Mouse (Mus musculus): ENCODE measurements around the gene Ovol1. TPM values are rescaled to one million over a fixed set of nuclear protein-coding genes. Genes with fewer than 3 reads are reported as not detected.

Gene Ovol1
- 0.04 and 0.05 TPM in 2 replicates for polyA plus RNA-seq (2012; rRNA removed)

DNA sequence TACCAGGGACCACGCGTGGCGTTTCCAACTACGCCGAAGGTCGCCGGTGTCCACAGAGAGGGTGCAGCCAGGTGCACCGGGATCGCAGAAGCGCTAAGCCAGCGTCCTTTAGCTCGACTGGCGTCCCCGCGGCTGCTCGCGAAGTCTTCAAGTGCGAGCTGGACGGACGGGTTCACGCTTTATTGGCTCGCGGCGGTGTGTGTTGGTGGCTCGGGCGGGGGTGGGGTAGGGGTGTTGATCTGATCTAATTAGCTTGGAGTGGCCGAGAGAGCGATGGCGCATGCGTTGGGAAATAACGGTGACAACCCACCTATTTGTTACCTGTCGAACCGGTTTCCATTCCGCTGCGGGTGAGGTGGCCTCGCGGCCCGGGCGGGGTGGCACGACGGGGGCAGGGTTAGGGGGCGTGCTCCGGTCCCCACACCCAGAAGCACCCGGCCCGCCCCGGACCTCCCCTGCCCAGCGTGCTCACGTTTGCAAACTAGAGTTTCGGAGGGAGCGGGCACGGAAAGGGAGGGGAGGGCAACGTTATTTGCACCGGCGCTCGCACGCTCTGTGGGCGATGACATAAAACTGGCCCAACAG, at the start of gene Ovol1:
Ovol1 (minus strand) TSS at position 190 of the 585 bp plus-strand sequence.

DNA sequence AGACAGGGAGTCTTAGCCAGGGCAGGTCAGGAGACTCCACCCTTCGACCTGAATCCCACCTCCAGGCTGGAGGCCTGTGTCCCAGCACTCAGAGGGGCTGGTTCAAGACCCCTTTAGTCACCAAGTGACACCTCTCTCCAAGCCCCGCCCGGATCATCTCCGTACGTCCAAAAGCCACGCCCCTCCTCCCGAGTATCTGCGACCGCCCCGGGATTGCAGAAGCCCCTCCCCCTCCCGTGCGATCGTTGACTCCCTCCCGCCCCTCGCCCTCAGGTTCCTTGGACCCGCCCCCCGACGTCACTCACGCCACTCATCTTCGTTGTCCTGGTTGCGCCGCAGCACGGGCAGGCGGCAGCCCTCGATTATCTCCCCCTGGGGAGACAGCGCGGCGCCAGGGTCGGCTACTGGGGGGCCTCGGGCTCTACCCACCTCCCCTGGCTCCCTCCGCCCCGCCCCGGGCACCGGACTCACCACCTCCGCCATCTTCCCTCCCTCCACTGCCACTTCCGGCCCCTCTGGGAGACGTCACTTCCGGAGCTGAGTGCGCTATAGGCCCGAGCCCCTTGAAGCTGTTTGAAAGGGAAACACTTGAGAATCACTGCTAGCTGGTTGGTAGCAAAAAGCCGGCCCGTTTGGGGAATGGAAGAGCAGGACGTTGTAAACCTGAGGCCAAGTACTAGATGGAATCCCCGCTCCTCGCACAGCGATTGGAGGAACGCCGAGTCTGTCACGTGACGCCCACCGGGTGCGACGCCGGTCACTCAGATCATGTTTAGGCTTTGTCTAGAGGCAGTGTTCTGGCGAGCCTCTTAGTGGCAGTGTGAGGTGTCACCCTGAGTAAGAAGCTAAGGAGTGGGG, 49.3 kb upstream of the Ovol1 start, which contains the start of gene Kat5:
Kat5 (minus strand) TSS at position 691 of the 858 bp plus-strand sequence.

DNA sequence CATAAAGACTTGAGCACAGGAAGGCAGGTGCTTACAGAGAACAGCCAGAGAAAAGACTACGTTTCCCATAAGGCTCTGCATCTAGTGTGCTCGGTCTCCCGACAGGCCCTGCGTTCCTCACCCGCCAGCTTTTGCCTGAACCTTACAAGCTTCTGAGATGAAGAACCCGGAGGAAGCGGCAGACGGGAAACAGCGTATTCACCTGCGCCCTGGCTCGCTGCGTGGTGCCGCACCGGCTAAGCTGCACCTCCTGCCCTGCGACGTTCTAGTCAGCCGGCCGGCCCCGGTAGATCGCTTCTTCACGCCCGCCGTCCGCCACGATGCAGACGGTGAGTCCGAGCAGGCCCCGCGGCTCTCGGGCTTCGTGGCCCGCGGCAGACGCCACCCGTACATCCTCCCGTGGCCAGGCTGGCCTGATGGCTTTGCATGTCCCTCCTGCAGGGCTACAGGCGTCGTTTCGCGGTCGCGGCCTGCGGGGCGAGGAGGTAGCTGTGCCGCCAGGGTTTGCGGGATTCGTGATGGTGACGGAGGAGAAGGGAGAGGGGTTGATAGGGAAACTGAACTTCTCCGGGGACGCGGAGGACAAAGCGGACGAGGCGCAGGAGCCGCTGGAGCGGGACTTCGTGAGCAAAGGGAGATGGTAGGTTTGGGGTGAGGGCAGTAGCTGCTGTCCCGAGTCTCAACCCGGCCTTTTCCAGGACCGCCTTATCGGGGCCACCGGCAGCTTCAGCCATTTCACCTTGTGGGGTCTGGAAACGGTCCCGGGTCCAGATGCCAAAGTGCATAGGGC, 41.5 kb upstream of the Ovol1 start, which contains the start of gene Rnaseh2c:
Rnaseh2c (plus strand) TSS at position 122 of the 790 bp plus-strand sequence.

DNA sequence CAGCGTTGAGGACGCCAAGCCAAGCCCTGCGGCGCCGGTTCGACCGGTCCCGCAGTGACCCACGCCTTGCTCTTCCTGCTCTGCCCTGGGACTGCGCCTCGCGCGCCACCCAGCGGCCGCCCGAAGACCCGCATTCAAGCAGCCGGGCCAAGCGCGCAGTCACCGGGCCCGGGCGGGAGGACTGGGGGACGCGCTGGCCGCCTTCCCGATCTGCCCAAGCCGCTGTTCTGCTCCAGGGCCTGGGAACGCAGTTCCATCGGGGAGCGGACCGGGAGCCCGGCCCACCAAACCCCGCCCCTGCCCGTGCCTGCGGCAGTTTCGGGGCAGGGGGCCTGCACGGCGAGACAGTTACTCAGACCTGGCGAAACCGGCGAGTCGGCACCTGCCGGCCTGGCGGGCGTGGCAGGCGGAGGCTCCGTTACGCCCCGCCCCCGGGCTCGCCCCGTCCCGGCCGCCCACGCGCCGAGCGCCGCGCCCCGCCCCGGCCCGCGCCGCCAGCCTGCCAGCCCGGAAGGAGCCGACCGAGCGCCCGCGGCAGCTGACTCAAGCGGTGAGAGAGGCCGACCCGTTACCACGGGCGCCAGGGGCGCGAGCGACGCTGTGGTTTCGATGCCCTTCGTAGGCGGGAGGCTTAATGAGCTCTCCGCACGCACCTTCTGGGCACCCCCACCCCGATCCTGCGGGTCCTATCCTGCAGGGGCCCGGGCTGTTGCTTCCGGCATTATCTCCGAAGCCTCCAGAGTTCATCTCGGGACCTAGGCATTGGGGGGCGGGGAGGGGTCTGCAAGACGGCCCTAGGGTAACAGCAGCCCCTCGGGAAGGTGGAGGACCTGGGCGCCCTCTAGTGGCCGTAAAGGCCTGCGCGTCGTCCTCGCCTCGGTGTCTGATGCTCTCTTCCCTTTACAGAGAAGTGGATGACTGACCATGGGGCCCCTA, 7.4 kb upstream of the Ovol1 start, which contains the start of gene Ap5b1:
Ap5b1 (plus strand) TSS at position 492 of the 936 bp plus-strand sequence.

DNA sequence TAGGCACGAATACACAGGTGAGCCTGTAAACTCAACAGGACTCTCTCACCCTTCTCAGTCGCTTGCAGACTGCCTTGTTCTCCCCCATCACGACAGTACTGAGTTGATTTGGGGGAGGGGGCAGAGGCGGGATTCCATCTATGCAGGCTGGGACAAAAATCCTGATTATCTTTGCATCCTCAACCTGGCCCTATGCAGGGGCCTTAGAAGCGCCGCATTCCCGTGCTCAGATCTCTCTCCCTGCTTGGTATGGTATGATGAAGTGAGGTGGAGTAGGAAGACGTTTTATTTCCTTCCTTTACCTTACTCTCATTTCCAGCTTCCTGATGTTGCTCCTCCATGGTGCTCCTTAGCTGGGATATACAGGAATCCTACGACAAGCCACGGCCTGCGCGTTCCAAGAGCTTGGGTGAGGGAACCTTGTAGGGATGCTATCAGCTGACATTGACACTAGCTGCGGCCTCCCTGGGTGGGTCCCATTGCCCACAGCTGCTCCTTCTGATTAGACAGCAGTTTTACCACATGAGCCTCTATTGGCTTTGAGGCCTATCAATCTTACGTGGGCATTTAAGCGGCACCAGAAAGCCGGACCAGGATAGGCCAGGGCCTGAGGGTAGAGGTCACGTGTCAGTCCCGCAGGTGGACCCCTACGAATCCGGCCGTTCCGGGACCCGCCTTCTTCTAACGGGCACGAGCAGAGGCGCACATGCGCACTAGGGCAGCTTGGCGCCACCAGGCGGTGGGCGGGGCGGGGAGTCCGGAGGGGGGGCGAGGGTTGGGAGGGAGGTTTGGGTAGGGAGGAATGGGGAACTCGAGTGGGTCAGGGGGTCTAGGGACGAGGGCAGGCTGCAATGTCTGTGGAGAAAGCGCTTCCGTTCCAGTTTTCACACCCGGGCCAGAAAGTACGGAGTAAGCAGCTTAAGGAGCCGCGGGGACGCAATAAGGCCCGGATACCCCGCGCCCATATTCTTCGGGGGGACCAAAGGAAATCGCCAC, 50.1 kb downstream of the Ovol1 start, which contains the start of gene Snx32:
Snx32 (minus strand) TSS at position 508 of the 996 bp plus-strand sequence.

DNA sequence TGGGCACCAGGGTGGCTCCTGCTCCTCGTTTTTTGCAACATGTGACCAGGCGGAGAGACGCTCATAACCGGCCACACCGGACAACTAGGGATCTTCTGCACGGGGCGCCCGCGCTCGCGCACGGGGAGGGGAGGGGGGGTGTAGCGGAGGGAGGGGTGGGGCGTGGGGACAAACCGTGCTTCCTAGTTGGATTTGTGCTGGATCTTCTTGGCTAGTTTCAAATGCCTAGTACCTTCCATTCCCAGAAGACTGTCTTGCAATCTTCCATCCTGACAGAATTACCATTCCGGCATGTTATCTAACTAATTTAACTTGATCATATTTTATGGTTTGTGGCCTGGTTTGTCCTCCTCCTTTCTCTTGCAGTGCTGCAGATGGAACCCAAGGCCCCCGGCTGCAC, 56.8 kb downstream of the Ovol1 start, which contains the start of gene 1700020D05Rik:
1700020D05Rik (minus strand) TSS at position 101 of the 400 bp plus-strand sequence.

Other genes starting within 250 kb of the Ovol1 start
- gene Catsper1, start 224.9 kb downstream of the Ovol1 start, polyA plus RNA-seq (2012; rRNA removed), result not detected in 2 replicates
- 0.26 and 0.34 TPM in 2 replicates for gene Cst6, start 211.1 kb downstream of the Ovol1 start, polyA plus RNA-seq (2012; rRNA removed)
- 14.5 and 15.1 TPM in 2 replicates for gene Eif1ad, start 193.9 kb downstream of the Ovol1 start, polyA plus RNA-seq (2012; rRNA removed)
- 88.4 and 89.0 TPM in 2 replicates for gene Banf1, start 193.5 kb downstream of the Ovol1 start, polyA plus RNA-seq (2012; rRNA removed)
- gene Sart1, start 171.9 kb downstream of the Ovol1 start, polyA plus RNA-seq (2012; rRNA removed), result 17.2 and 21.0 TPM in 2 replicates
- 0.08 and 0.10 TPM in 2 replicates for gene Tsga10ip, start 158.1 kb downstream of the Ovol1 start, polyA plus RNA-seq (2012; rRNA removed)
- gene Drap1, start 135.7 kb downstream of the Ovol1 start, polyA plus RNA-seq (2012; rRNA removed), result 58.1 and 59.6 TPM in 2 replicates
- 18.6 TPM in 2 replicates for gene AI837181, start 135.5 kb downstream of the Ovol1 start, polyA plus RNA-seq (2012; rRNA removed)
- gene Fosl1, start 113.1 kb downstream of the Ovol1 start, polyA plus RNA-seq (2012; rRNA removed), result not detected in 2 replicates
- gene Ccdc85b, start 102.8 kb downstream of the Ovol1 start, polyA plus RNA-seq (2012; rRNA removed), result 1.1 and 1.2 TPM in 2 replicates
- 28.7 and 31.9 TPM in 2 replicates for gene Fibp, start 100.0 kb downstream of the Ovol1 start, polyA plus RNA-seq (2012; rRNA removed)
- gene Ctsw, start 92.1 kb downstream of the Ovol1 start, polyA plus RNA-seq (2012; rRNA removed), result 0.58 and 0.87 TPM in 2 replicates
- 10.1 and 10.4 TPM in 2 replicates for gene Efemp2, start 86.7 kb downstream of the Ovol1 start, polyA plus RNA-seq (2012; rRNA removed)
- gene Mus81, start 72.2 kb downstream of the Ovol1 start, polyA plus RNA-seq (2012; rRNA removed), result 13.3 and 13.4 TPM in 2 replicates
- 367 and 388 TPM in 2 replicates for gene Cfl1, start 70.2 kb downstream of the Ovol1 start, polyA plus RNA-seq (2012; rRNA removed)
- gene 1700020D05Rik, start 56.9 kb downstream of the Ovol1 start, polyA plus RNA-seq (2012; rRNA removed), result 0.47 and 0.61 TPM in 2 replicates
- gene Snx32, start 50.1 kb downstream of the Ovol1 start, polyA plus RNA-seq (2012; rRNA removed), result 4.5 and 5.8 TPM in 2 replicates
- gene Ap5b1, start 7.4 kb upstream of the Ovol1 start, polyA plus RNA-seq (2012; rRNA removed), result 2.0 and 2.5 TPM in 2 replicates
- 55.8 and 61.9 TPM in 2 replicates for gene Rnaseh2c, start 41.2 kb upstream of the Ovol1 start, polyA plus RNA-seq (2012; rRNA removed)
- gene Kat5, start 49.6 kb upstream of the Ovol1 start, polyA plus RNA-seq (2012; rRNA removed), result 23.7 and 30.7 TPM in 2 replicates
- 16.8 and 17.9 TPM in 2 replicates for gene Rela, start 76.8 kb upstream of the Ovol1 start, polyA plus RNA-seq (2012; rRNA removed)
- 21.9 and 28.0 TPM in 2 replicates for gene Sipa1, start 103.1 kb upstream of the Ovol1 start, polyA plus RNA-seq (2012; rRNA removed)
- 14.1 and 14.8 TPM in 2 replicates for gene Map3k11, start 128.1 kb upstream of the Ovol1 start, polyA plus RNA-seq (2012; rRNA removed)
- gene Pcnx3, start 128.3 kb upstream of the Ovol1 start, polyA plus RNA-seq (2012; rRNA removed), result 12.6 and 16.7 TPM in 2 replicates
- gene Kcnk7, start 143.7 kb upstream of the Ovol1 start, polyA plus RNA-seq (2012; rRNA removed), result 0.02 TPM in 2 replicates
- gene Ehbp1l1, start 165.7 kb upstream of the Ovol1 start, polyA plus RNA-seq (2012; rRNA removed), result 46.5 and 51.9 TPM in 2 replicates
- 27.2 and 28.2 TPM in 2 replicates for gene Fam89b, start 169.0 kb upstream of the Ovol1 start, polyA plus RNA-seq (2012; rRNA removed)
- 3.3 and 3.8 TPM in 2 replicates for gene Ltbp3, start 180.3 kb upstream of the Ovol1 start, polyA plus RNA-seq (2012; rRNA removed)
- gene Scyl1, start 210.8 kb upstream of the Ovol1 start, polyA plus RNA-seq (2012; rRNA removed), result 28.7 and 29.1 TPM in 2 replicates